Mouse (Mus musculus): ENCODE data around the gene Ccl17.

The Ccl17 gene

DNA sequence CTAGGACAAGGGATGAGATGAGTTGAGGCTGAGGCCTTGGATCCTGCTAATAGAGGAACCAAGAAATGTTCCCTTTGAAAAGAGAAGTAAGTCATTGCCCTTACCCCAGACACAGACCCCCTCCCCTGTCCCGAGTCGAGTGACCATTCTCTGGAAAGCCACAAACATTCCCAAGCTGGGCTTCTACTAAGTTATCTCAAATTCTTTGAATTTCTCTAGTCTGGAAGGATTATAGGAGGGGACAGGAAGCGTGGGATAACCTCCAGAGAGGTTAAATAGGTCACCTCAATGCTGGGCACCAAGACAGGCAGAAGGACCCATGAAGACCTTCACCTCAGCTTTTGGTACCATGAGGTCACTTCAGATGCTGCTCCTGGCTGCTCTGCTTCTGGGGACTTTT is at the start of gene Ccl17:
Gene Ccl17, plus strand, starts transcription at position 301 of the 400 bp plus-strand sequence.
- DNase-seq (ENCODE audit: low spot score in 2 of 2), result no peak

DNA sequence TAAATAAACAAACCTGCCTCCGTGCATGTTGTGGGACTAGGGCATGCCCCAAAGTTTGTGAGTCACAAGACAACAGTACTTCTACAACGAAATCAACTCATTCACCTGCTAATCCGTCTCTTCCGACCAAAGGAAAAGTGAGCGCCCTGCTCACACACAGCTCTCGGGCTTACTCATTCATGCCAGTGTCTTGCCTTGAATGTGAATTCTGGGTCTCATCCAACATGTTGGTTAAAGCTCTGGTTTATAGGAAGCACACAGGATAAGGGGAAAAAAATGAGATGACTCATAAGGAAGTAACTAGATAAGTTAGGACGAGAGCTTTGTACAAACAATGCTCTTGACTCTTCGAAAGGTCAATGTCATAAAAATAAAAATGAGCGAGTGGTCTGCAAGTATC is 43.2 kb upstream of the Ccl17 start:
- DNase-seq (ENCODE audit: low spot score in 2 of 2), result no peak

DNA sequence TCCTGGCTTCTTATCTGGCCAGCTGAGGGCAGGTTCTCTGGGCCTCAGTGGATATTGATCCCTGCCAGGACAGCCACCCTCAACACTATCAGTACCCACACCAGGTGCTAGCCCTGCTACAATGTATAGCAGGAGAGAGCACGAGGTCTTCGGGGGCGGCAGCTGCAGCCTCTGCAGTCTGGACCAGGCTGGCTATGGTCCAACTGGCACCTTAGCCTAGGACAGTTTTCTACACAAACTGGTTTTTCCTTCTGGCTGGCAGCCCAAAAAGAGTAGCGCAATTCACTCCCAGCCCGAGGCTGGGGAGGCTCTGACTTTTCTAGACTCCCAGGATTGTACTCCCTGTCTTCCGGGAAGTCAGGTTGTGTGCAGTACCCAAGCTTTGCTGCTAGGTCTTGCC is 39.3 kb upstream of the Ccl17 start:
- DNase-seq (ENCODE audit: low spot score in 2 of 2), result no peak

DNA sequence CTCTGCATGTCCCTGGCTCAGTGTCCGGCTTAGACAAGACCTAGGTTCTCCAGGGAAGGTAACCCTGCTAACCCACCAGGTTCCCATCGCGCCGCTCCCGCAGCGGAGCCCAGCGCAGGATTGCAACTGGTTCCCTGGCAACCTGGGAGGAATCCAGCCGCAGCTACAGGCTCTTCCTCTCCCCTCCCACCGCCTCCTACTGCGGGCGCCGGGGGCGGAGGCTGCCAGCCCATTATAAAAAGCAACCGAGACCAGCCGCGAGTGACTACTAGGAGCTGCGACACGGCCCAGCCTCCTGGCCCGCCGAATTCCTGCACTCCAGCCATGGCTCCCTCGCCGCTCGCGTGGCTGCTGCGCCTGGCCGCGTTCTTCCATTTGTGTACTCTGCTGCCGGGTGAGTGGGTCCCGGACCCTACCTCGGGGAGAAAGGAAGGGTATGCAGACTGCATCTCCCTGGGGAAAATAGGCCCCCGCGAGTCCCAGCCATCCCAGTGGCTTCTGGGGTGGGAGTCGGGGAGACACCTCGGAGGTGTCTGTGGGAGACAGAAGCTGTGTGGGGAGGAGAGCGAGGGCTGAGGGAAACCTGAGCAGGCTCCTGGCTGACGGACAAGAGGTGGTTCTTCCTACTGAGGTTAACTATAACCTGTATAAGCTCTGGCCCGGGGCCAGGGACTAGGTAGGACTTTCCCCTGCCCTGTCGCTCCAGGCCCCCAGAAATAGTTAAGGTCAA is 38.1 kb upstream of the Ccl17 start, which contains the start of gene Cx3cl1:
Gene Cx3cl1, plus strand, starts transcription at position 69 of the 730 bp plus-strand sequence.
- DNase-seq (ENCODE audit: low spot score in 2 of 2), result no peak

DNA sequence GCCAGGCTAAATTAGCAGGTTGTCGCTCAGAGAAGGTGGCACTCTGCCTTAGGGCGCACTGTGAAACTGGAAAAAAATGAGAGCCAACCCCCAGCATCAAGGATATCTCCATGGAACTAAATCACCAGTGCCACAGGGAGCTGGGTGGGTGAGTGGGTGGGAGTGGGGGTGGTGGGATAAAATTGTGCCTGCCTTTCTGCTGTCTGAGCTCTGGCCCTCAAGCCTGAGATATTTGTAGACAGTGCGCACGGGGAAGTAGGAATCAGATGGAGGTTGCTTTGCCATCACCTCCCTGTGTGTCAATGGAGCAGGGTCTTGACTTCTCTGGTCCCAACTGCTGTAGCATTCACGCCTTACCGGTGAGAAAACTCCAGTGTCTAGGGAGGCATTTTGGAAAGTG is 37.2 kb upstream of the Ccl17 start:
- no peak for DNase-seq (ENCODE audit: low spot score in 2 of 2)

DNA sequence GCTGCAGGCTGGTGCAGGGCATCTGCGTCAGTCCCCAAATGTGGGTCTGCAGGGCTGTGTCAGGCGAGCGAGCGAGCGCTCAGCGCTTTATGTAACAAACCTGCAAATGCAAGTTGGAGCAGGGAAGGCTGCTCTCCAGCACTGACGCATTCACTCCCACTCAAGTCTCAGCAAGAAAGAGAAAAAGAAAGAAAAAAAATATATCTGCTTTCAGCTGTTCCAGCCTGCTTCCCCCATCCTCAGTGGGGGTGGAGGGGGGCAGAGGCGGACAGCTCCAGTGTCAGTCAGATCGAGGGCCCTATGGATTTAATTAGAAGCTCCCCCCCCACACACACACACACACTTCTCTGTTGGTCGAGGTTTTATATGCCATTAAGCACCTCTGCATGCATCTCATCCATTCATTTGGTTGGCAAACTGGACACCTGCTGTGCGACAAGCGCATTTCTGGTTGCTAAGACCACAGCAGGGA is 36.5 kb upstream of the Ccl17 start:
- DNase-seq (ENCODE audit: low spot score in 2 of 2), result no peak

DNA sequence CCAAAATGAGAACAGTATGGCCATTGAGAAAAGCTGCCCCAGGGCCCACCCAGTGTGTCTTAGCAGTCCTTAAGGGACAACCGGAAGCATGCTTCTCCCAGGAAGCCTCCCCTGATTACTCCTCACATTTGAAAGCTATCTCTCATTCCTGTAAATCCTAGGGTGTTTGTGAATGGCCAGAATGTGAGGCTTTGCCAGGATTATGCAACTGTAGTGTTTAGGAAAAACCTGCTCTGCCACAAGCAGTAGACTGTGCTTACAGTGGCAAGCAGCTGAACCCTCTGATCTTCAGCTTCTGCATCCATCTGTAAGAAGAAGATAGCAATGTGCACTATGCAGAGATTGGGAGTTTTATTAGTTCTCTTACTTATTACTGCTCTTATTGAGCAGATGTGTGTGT is 35.7 kb upstream of the Ccl17 start:
- no peak for DNase-seq (ENCODE audit: low spot score in 2 of 2)

DNA sequence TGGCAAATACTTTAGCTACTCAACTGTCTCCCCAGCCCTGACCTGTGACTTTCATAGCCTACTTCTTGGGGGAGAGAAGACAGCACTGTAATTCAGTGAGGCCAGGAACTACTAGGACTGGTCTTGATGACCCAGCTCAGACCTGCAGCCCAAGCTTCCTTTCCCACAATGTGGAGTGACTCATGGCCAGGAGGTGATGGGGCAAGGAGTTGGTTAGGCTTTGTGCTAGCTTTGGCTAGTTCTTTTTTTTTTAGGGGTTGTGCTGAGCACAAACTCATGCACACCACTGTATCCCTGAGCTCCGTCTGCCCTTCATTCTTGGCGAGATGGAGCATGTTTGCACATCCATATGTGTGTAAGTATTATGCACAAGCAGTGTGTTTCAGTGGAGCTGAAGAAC is 33.9 kb upstream of the Ccl17 start:
- no peak for DNase-seq (ENCODE audit: low spot score in 2 of 2)

DNA sequence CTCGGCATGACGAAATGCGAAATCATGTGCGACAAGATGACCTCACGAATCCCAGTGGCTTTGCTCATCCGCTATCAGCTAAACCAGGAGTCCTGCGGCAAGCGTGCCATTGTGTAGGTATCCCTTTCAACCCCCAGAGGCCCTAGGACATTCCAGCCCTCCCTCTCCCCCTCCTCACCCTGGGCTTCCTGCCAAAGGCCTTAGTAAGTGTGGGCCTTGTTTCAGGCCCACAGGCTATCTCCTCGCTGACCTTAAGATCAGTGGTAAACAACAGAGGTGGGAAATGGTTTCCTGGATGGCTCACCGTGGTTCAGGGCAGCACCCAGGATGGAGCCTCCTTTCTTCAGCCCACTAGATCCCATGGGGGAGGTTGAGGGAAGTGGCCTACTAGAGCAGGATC is 32.2 kb upstream of the Ccl17 start:
- DNase-seq (ENCODE audit: low spot score in 2 of 2), result no peak

DNA sequence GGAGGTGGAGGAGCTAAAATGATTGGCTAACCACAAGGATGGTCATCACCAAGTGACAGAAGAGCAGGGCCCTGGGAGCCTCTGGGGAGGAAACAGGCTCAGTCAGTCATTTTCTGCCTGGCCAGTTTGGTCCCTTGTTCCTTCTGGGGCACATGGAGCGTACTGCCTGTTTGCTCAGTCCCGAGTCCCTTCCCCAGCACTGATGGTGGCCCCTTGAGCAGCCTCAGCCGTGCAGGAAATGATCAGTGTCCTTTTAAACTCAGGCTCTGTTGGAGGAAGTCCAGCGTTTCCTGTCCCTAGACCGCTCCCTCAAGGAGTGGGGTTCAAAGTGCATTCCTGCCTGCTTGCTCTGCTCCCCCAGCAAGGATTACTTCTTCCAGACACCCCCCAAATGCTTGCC is 31.8 kb upstream of the Ccl17 start:
- no peak for DNase-seq (ENCODE audit: low spot score in 2 of 2)

DNA sequence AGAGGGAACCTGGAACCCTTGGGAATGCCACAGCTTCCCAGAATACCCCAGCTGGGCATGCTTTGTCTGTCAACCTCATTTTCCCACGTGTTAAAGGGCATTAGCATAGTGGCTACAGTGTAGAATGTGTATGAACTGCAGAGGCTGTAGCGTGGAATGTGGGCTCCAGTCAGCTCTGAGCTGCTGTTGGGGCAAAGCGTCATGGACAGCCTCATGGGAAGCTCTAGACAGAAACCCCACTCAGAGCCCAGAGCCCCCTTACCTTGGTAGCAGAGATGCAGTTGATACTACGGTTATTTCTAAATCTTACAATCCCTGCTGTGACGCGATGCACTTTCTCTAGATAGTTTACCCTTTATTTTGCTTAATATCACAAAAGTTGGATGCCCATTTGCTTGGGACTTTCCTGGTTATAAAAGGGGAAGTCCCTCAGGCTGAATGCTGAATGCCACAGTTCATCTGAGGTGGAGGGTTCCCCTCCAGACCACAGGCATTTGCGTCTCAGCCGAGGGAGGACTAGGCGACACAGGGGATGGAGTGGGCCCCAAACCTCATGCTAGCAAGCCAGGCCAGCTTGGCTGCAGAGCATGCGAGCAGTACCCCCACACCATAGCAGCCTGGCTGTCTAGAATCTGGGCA is 31.2 kb upstream of the Ccl17 start:
- DNase-seq (ENCODE audit: low spot score in 2 of 2), result no peak

DNA sequence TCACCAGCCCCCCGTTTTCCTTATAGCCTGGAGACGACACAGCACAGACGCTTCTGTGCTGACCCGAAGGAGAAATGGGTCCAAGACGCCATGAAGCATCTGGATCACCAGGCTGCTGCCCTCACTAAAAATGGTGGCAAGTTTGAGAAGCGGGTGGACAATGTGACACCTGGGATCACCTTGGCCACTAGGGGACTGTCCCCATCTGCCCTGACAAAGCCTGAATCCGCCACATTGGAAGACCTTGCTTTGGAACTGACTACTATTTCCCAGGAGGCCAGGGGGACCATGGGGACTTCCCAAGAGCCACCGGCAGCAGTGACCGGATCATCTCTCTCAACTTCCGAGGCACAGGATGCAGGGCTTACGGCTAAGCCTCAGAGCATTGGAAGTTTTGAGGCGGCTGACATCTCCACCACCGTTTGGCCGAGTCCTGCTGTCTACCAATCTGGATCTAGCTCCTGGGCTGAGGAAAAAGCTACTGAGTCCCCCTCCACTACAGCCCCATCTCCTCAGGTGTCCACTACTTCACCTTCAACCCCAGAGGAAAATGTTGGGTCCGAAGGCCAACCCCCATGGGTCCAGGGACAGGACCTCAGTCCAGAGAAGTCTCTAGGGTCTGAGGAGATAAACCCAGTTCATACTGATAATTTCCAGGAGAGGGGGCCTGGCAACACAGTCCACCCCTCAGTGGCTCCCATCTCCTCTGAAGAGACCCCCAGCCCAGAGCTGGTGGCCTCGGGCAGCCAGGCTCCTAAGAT is 30.5 kb upstream of the Ccl17 start:
- no peak for DNase-seq (ENCODE audit: low spot score in 2 of 2)

DNA sequence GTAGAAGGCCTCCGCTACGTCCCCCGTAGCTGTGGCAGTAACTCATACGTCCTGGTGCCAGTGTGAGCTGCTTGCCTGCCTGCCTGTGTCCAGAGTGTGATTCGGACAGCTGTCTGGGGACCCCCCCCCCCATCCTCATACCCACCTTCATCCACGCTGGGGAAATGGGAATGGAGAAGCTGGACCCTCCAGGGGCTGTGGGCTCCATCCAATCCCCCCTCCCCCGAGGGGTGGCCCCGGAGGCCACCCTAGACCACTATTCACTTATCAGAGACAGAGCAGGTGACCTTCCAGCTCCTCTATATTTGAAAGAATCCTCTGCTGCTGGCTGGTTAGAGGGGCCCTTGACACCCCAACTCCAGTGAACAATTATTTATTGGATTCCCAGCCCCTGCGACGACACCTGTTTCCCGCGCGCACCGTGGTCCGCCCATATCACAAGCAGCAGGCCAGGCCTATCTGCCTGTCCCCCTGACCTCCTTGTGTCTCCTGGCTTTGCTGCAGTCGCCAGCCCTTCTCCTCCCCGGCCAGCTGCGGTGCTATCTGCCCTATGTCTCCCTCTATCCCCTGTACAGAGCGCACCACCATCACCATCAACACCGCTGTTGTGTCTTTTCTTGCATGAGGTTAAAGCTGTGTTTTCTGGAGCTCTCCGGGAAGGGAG is 29.6 kb upstream of the Ccl17 start:
- DNase-seq (ENCODE audit: low spot score in 2 of 2), result no peak

DNA sequence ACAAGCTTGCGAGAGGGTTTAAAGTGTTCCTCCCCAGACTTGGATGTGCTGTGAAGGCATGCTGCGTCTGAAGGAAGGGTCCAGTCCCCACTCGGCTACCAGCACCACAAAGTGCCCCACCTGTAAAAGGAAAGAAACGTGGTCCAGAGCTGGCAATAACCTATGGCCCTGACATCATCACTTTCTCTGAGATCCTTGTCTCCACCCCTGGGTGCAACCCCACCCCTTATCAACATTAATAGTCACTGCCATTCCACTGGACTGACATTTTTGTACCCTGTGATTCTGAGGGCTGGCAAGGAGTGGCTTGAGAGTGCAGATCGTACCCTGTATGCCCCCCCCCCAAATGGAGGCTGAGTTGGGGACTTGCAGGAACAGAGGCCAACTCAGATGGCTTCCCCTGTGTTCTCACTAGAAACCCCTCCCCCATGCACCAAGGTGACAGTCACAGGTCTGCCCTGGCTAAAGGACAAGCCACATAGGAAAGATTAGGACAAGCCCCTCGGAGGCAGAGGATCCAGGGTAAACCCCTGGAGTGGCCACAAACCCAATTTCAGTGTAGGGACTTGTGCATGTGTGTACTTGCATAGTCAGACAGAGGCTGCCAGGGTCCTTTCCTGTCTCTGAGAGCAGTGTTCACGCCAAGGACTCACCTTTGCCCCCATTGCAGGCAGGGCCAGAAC is 29.0 kb upstream of the Ccl17 start:
- DNase-seq (ENCODE audit: low spot score in 2 of 2), result no peak

DNA sequence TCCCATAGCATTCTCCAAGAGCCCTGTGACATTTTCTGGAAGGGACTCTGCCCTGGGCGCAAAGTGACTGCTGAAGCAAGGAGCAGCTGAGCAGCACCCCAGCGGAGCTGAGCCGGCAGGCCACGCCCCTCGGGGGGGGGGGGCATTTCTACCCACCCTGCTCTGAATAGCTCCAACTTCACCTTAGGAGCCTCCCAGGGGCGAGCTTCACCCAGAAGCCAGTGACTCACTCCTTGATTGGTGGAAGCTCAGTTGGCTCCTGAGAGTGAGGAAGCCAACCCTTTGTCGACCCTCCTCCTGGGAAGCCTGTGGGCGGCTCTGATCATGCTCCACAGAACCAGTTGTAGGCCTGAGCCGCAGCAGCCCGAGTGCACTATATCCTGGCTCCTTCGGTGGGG is 28.4 kb upstream of the Ccl17 start:
- no peak for DNase-seq (ENCODE audit: low spot score in 2 of 2)

DNA sequence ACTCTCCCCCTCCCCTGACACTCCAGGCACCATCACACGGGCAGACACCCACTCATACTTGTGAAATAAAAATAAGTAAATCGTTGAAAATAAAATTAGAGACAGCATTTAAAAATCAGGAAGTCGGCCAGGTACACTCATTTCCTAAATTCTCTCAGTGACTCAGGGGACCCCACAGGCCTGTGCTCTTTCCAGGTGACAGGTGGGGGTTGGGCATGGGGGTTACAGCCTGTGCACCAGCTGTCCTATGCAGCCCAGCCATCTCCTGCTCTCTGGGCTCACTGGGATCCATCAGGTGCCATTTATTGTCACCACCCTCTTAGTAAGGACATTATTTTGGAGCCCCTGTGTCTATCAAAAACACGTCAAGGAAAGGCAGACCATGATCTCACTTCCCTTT is 26.4 kb upstream of the Ccl17 start:
- DNase-seq (ENCODE audit: low spot score in 2 of 2), result no peak

DNA sequence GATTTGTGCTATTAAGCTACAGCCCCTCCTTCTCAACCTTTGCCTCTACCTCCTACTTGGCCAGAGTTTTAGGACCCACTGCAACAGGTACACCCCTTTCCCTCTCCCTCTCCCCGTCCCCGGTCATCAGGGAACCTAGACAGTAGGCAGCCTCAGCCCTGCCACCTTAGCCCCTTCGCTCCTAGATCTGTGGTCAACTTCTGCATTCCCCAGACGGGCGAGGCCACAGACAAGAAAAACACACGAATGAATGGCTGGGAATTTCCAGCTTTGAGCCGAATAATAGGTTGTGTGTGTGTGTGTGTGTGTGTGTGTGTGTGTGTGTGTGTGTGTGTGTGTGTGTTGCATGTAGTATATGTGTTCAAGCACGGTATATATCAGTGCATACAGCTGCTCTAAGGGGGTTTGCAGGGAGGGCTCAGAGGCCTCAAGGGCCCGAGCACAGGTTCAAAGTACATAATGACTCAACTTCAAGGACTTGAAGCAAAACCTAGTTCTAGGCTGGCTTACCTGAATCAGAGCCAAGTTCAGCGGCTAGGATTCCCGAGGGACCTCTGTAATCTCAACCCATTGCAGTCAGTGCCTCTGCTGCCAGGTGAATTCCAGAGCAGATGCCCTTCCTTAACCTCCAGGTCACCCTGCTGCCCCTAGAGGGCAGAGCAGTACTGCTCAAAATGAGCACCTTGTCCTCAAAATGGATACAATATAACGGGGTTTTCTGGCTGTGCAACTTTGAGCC is 24.8 kb upstream of the Ccl17 start:
- peak; percentile 74 to 87 for DNase-seq (ENCODE audit: low spot score in 2 of 2)

DNA sequence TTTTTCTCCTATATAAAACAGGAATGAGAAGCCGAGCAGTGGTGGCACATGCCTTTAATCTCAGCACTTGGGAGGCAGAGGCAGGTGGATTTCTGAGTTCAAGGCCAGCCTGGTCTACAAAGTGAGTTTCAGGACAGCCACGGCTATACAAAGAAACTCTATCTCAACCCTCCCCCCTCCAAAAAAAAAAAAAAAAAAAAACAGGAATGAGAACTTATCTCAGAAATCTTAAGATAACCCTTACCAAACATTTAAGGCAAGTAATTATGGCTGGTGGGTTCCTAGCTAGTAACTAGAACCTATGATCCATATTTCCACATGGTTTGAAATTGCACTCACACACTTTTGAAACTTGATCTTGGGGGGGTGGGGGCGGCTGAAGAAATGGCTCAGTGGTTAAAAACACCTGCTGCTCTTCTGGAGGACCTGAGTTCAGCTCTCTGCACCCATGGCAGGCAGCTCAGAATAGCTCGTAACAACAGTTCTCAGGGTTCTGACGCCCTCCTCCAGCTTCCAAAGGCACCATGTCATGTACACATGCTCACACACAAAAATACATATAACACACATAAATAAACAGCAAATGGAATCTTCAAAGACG is 24.2 kb upstream of the Ccl17 start:
- DNase-seq (ENCODE audit: low spot score in 2 of 2), result no peak

DNA sequence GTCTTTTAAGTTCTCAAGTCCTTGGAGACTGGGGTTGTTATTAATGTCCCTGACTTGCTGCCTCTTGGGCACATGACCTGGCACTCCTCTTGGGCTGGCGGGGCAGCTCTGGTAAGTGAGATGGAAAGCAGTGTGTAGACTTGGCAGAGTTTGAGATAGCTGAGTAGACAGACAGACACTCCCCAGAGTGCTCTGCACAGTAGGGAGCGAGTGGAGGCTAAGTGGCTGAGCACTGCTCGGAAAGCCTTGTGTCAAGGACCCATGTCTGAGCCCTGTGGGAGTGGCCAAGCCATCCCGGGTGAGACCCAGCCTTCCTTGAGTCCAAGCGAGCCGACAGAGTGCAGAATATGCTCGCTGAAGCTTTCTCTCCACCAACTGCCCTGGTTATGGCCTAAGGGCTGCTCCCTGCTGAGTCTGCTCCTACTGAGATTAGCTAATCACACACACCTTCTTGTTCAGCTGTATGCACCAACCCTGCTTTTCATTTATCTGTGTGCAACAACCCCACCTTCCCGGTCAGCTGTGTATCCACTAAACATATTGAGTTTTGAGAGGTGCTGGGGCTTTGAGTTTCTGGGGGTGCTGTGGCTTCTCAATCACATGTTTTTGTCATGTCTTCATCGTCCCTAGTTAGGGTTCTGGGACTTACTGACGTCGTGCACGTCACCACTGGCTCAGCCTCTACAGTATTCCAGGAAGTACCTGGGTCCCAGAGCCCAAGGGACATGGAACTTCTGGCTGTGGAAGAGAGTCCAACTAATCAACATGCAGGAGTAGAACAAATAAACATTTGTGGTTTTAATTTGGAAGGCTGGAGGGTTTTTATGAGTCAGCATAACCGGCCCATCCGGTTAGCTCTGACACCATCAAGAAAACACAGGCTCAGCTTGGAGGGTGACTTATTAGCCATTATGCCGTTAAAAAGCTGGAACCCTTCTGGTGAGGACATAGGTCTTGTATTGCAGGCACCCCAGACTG is 22.4 kb upstream of the Ccl17 start:
- DNase-seq (ENCODE audit: low spot score in 2 of 2), result peak; percentile 84

Measured in spleen, postnatal 10 days (tissue).